Mouse (Mus musculus) CD8-positive naive resting alpha-beta T cell, adult 2 months (primary cell): ENCODE results near the gene Trim8.

Source experiments
- DNase-seq, 2 experiments: peaks; one replicate each; pipeline ENCODE4 v3.0.0; 2022; ENCODE audit warnings: low read depth in 2 of 2, low spot score in 2 of 2

Gene Trim8

GRCm38 (mm10) chr19:46504085-46504552, 2.6 kb downstream of the Trim8 start:
- DNase-seq = no peak

DNA sequence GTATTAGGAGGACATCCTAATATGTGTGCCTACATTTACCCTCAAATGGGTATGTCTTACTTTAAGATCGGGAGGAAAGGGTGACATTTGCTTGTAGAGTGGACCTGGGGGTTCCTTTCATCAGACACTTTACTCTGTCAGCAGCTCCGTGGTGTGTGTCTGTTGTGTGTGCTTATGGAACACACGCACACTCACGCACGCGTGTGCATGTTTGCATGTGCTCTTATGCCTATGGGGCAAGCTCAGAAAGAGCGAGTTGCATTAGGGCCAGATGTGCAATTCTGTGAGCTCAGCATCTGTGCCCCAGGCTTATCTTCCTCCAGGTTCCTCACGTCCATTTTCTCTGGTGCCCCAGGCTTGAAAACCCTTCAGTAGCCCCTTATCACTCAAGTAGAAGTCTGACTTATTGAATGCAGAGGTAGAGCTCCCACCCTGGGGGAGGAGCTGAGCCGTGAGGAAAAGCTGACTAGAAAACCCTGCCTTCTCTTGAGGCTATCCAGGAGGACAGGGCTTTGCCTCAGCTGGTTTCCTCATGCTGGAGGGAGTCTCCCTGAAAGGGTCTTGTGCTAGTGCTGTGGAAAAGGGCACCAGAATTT, 3.4 kb downstream of the Trim8 start:
- DNase-seq = no peak

DNA sequence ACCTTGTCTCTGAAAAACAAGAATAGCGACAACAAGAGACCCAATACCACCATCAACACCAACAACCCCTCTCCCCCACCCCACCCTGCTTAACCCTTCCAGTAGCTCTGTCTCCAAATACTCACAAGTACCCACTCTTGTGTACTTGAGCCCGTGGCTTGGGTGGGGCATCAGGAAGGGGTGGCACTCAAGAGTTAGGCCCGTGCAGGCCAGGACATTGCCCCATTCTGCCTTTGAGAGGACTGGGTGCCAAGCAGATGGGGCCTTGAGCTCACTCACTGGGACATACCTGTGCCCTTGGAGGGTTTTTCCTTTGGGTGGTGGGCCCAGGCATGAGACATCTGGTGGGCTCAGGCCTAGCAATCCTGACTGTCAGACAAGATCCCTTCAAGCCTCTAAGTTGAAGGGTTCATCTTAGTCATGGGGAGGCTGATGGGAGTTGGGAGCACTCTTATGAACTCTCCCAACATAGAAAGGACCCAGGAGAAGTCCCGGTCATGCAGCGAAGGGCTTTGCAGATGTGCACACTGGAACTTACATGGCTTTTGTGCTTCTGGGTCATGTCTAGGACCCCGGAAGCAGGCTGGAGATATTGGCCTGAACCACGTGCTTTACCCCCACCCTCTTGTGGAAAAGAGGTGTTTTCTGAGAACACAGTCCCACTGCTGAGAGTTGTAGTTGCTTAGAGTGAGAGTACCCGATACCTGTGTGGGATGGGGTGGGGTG, 4.3 kb downstream of the Trim8 start:
- no peak for DNase-seq

- DNase-seq = no peak
Measured at GRCm38 (mm10) chr19:46506372-46506717, 4.8 kb downstream of the Trim8 start.

- DNase-seq = no peak
Measured at GRCm38 (mm10) chr19:46507181-46507581, 5.7 kb downstream of the Trim8 start.

- DNase-seq = no peak
Measured at GRCm38 (mm10) chr19:46507806-46508205, 6.3 kb downstream of the Trim8 start.

GRCm38 (mm10) chr19:46508738-46509137, 7.2 kb downstream of the Trim8 start:
- DNase-seq = no peak

DNA sequence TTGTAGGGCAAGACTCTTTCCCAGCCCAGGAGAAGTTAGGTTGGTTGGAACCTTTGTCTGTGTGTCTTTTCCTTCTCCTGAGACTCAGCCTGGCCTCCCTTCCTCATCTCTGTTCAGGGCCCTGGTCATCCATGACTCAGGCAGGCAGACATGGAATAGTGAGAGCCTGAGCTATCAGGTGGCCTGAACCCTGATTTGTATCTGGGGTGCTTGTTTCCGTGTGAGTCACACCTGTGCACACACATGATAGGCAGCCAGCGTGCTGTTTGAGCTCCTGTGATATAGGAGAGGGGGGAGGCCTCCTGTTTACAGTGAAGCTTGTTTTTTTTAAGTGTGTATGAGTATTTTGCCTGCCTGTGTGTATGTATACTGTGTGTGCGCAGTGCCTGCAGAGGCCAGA, 7.7 kb downstream of the Trim8 start:
- no peak for DNase-seq

- DNase-seq = no peak
Measured at GRCm38 (mm10) chr19:46509736-46510135, 8.2 kb downstream of the Trim8 start.

DNA sequence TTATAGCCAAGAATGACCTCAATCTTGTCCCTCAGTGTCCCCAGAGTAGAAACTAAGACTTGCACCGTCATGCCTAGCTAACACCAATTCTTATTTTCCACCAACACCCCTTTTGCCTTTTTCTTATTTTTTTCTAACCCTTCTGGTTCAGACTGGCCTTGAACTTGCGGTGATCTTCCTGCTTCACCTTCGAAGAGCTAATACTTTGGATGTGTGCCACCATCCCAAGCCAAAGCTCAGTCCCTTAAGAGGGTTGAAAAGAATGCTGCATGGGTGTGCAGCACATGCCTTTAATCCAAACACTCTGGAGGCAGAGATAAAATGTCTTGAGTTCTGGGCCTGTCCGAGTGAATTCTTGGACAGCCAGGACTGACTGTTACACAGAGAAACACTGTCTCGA, 8.9 kb downstream of the Trim8 start:
- no peak for DNase-seq

GRCm38 (mm10) chr19:46510824-46511223, 9.3 kb downstream of the Trim8 start:
- DNase-seq = peak; percentile 36 to 56

GRCm38 (mm10) chr19:46511263-46511662, 9.8 kb downstream of the Trim8 start:
- DNase-seq = peak in 1 of 2 experiments; percentile 44

- no peak for DNase-seq
Measured at GRCm38 (mm10) chr19:46514387-46514786, 12.9 kb downstream of the Trim8 start.

- no peak for DNase-seq
Measured at GRCm38 (mm10) chr19:46515287-46515821, 13.9 kb downstream of the Trim8 start.

- DNase-seq = no peak
Measured at GRCm38 (mm10) chr19:46516667-46517528, 15.4 kb downstream of the Trim8 start.

- DNase-seq = no peak
Measured at GRCm38 (mm10) chr19:46517529-46518351, 16.2 kb downstream of the Trim8 start.

- no peak for DNase-seq
Measured at GRCm38 (mm10) chr19:46518352-46518787, 16.9 kb downstream of the Trim8 start.

DNA sequence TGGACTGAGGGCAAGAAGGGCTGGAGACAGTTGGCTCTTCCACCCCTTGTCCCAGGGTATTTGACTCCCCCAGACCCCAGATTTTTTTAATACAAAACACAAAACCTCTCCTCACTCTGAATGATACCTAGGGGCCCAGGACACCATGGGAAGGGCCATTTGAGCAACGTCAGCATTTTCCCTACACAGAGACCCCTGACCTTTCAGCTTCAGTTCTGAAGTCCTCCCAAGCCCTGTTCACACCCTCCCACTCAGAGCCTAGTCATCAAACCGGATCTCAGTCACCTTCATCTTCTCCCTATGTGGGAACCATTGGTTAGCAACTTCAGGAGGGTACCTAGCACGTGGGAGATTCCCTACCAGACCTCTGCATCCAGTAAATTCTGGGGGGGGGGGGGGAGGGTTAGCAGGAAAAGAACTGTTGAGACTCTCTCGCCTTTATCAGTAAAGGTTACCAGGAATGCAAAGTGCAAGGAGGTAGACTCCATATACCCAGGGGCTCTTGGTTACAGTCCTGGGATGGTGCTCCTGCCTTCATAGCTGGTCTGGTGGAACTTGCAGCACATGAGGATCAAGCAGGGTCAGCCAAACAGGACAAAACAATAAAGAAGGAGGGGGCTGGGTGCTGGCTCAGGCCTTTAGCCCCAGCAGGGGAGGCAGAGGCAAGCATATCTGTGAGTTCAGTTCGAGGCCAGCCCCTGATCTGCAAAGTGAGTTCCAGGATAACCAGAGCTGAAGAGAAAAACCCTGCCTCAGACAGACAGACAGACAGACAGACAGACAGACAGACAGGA, 17.5 kb downstream of the Trim8 start:
- no peak for DNase-seq

- no peak for DNase-seq
Measured at GRCm38 (mm10) chr19:46521698-46522097, 20.2 kb downstream of the Trim8 start.
